Mouse (Mus musculus): ENCODE measurements around the gene Rpl22. TPM values are rescaled to one million over a fixed set of nuclear protein-coding genes. Genes with fewer than 3 reads are reported as not detected.
A peak's percentile ranks its signal among the peaks of the same experiment; 100 is the strongest.

Rpl22 gene
- polyA plus RNA-seq, 1 experiment from 2014 or later, result 276 TPM

DNA sequence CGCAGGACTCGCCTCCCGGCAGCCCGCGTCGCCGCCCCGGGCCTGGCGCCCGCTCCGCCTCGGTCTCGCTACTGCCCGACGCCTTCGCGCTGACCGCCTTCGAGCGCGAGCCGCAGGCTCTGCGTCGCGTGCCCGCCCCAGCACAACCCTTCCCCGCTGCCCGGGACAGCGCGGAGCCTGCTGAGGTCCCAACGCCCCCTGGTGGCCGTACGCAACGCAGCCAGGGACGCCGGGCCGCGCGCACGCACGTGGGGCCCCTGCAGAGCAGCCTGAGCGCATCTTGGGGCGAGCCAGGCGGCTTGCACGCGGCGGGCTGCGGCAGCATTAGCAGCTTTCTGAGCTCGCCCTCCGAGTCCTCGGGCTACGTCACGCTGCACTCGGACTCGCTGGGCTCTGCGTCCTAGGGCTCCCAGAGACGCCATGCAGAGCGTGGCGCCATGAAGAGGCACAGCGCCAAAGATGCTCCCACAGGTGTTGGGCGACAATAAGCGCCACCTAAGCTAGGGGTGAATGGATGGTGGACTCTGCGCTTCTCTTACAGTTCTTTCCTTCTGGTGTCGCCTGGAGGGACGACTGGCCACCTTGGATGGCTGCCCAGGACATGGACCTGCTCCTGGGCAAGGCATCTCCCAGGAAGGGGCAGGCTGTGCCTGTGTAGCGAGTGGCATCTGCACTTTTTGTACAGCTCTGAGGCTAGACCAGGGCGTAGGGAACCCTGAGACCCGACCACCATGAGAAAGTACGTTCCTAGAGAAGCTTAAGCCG, 42.2 kb upstream of the Rpl22 start:
- 5% methylated on average over 68 of the region's 70 CpGs for WGBS
- ATAC-seq (ENCODE audit: insufficient number of reproducible peaks, insufficient read depth, low FRiP score, low read depth), result peak; percentile 59
- H3K9me3 ChIP-seq (ENCODE audit: control insufficient read depth, low read length), result no peaks in the 10 kb centered on the region
- H3K4me1 ChIP-seq (ENCODE audit: control insufficient read depth in 2 of 2, insufficient read depth in 2 of 2, low read length in 2 of 2), result peaks cover 4 to 15% of the 10 kb centered on the region in 2 experiments; a peak in 3 of 4 replicates
- H3K4me3 ChIP-seq (ENCODE audit: control insufficient read depth in 1 of 2, insufficient read depth in 1 of 2, low read depth in 1 of 2, low read length in 2 of 2), result peak overlapping the region; percentile 10 to 27
- H3K36me3 ChIP-seq (ENCODE audit: control insufficient read depth, insufficient read depth, low read length), result peaks cover 23% of the 10 kb centered on the region
- H3K27ac ChIP-seq (replicated peaks in 1 of 2; ENCODE audit: control insufficient read depth in 1 of 2, insufficient read depth in 1 of 2, low read depth in 2 of 2, low read length in 2 of 2), result no peak overlapping the region
- peak overlapping the region; percentile 46; the same call in 1 of the 2 replicates for H3K9ac ChIP-seq (ENCODE audit: low read length)
- peak overlapping the region; percentile 58 for H3K4me2 ChIP-seq (ENCODE audit: low read length)
- H3K27me3 ChIP-seq (ENCODE audit: control insufficient read depth, insufficient read depth, low read length), result peaks cover 84% of the 10 kb centered on the region

DNA sequence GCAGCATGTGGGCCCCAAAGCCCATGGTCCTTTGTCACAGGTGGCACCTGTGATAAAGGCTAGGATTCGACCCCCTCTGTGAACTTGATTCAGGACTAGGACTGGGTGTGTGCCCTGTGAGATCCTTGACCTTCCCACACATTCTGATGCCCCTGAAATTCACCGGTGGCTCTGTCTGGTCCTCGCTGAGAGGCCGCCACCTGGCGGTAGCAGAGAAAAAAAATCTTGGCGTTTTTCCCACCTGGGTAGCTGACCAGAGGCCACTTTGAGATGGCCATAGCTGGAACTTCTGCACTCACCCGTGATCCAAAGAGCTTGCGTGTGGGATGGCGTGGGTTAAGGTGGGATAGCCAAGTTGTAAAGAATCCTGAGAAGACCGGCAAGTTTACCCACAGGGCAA, 40.0 kb upstream of the Rpl22 start:
- Histone ChIP-seq H3K36me3 (ENCODE audit: control insufficient read depth, insufficient read depth, low read length) (peaks cover 14% of the 10 kb centered on the region), H3K4me3 (ENCODE audit: control insufficient read depth in 1 of 2, insufficient read depth in 1 of 2, low read depth in 1 of 2, low read length in 2 of 2) (no peak overlapping the region), H3K9ac (ENCODE audit: low read length) (no peak overlapping the region), H3K27me3 (ENCODE audit: control insufficient read depth, insufficient read depth, low read length) (peaks cover 89% of the 10 kb centered on the region), H3K4me1 (ENCODE audit: control insufficient read depth in 2 of 2, insufficient read depth in 2 of 2, low read length in 2 of 2) (peaks cover 4 to 19% of the 10 kb centered on the region in 2 experiments; a peak in 3 of 4 replicates), H3K9me3 (ENCODE audit: control insufficient read depth, low read length) (no peaks in the 10 kb centered on the region), H3K4me2 (ENCODE audit: low read length) (no peak overlapping the region), H3K27ac (replicated peaks in 1 of 2; ENCODE audit: control insufficient read depth in 1 of 2, insufficient read depth in 1 of 2, low read depth in 2 of 2, low read length in 2 of 2) (no peak overlapping the region)
- 3% methylated on average over 10 of the region's 10 CpGs for WGBS
- ATAC-seq (ENCODE audit: insufficient number of reproducible peaks, insufficient read depth, low FRiP score, low read depth), result no peak

DNA sequence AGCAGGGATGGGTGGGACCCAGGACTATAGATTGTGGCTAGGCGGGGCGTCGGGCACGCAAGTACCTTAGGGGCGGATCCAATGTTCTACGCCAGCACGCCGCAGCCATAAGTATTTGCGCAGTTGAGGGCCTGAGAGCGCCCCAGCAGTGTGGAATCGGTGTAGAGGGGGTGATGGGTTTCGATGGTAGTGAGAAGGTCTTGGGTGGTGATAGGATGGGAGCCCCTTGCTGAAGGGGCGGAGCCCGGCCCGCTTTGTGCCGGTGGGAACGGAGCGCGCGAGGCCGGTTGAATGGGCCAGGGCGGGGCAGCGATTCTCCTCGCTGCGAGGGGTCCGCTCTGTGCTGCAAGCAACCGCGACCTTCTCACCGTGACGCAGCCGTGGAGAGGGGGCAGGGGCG, 39.4 kb upstream of the Rpl22 start:
- H3K27me3 ChIP-seq (ENCODE audit: control insufficient read depth, insufficient read depth, low read length), result peaks cover 89% of the 10 kb centered on the region
- no peaks in the 10 kb centered on the region for H3K9me3 ChIP-seq (ENCODE audit: control insufficient read depth, low read length)
- ATAC-seq (ENCODE audit: insufficient number of reproducible peaks, insufficient read depth, low FRiP score, low read depth), result no peak
- 6% methylated on average over 32 of the region's 32 CpGs for WGBS
- H3K9ac ChIP-seq (ENCODE audit: low read length), result no peak overlapping the region
- peaks cover 8% of the 10 kb centered on the region; the same call in 1 of the 2 replicates for H3K36me3 ChIP-seq (ENCODE audit: control insufficient read depth, insufficient read depth, low read length)
- H3K4me2 ChIP-seq (ENCODE audit: low read length), result no peak overlapping the region
- H3K4me3 ChIP-seq (ENCODE audit: control insufficient read depth in 1 of 2, insufficient read depth in 1 of 2, low read depth in 1 of 2, low read length in 2 of 2), result no peak overlapping the region
- H3K27ac ChIP-seq (replicated peaks in 1 of 2; ENCODE audit: control insufficient read depth in 1 of 2, insufficient read depth in 1 of 2, low read depth in 2 of 2, low read length in 2 of 2), result no peak overlapping the region
- H3K4me1 ChIP-seq (ENCODE audit: control insufficient read depth in 2 of 2, insufficient read depth in 2 of 2, low read length in 2 of 2), result peaks cover 4 to 19% of the 10 kb centered on the region in 2 experiments; a peak in 3 of 4 replicates

DNA sequence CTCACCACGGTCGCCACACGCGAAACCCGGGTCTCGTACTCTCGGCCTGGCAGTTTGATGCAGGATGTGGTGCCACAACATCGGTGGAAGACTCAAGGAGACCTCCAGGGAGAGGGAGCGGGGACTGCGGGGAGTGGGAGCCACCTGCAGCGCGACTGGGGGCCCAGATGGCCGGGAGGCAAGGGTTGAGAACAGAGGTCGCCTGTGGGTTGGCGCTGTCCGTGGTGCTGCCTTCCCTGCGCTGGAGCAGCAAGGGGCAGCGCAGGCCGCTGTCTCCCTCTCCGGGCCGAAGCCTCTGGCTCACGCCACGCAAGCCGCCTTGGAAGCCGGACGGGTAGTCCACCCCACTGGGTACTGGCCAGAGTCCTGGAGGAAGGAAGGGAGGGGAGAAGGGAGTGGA, 38.7 kb upstream of the Rpl22 start:
- no peak overlapping the region for H3K4me2 ChIP-seq (ENCODE audit: low read length)
- peaks cover 5% of the 10 kb centered on the region; the same call in 1 of the 2 replicates for H3K36me3 ChIP-seq (ENCODE audit: control insufficient read depth, insufficient read depth, low read length)
- no peak overlapping the region for H3K4me3 ChIP-seq (ENCODE audit: control insufficient read depth in 1 of 2, insufficient read depth in 1 of 2, low read depth in 1 of 2, low read length in 2 of 2)
- H3K4me1 ChIP-seq (ENCODE audit: control insufficient read depth in 2 of 2, insufficient read depth in 2 of 2, low read length in 2 of 2), result peaks cover 4 to 19% of the 10 kb centered on the region in 2 experiments; a peak in 3 of 4 replicates
- no peak for ATAC-seq (ENCODE audit: insufficient number of reproducible peaks, insufficient read depth, low FRiP score, low read depth)
- H3K27me3 ChIP-seq (ENCODE audit: control insufficient read depth, insufficient read depth, low read length), result peaks cover 89% of the 10 kb centered on the region
- H3K9ac ChIP-seq (ENCODE audit: low read length), result no peak overlapping the region
- H3K27ac ChIP-seq (replicated peaks in 1 of 2; ENCODE audit: control insufficient read depth in 1 of 2, insufficient read depth in 1 of 2, low read depth in 2 of 2, low read length in 2 of 2), result no peak overlapping the region
- WGBS, result 7% methylated on average over 26 of the region's 26 CpGs
- no peaks in the 10 kb centered on the region for H3K9me3 ChIP-seq (ENCODE audit: control insufficient read depth, low read length)

DNA sequence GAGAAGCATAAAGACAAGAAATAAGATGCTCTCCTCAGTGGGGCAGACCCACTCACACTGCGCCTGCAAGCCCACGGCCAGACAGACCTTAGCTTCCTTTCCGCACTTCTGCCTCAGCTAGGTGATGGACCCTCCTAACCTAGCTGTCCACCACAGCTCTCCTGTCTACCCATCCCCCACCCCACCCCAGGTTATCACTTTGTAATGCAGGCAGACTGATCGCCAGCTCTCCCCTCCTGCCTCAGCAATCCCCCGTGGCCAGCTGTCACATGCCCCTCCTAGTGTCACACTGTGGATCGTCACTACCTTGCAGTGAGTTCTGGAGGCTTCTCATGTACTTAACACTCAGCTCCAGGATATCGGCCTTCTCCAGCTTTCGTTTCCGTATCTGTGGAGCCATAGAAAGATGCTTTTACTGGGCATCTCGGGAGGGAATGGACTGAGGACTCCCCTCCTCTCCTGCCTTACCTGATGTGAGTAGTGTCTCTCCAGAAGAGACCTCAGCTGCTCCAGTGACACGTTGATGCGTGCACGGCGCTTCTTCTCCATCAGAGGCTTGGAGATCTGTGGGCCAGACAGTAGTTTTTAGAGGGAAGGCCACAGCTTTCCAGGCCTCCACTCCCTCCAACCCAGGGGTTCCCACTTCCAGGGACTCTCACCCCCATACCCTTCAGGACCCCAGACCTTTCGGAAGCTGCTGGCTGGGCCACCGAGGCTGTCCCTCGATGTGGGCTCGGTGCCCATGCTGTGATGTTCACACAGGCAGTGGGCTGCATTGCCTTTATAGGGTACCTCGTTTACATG, 38.0 kb upstream of the Rpl22 start:
- Histone ChIP-seq H3K4me1 (ENCODE audit: control insufficient read depth in 2 of 2, insufficient read depth in 2 of 2, low read length in 2 of 2) (peaks cover 4 to 19% of the 10 kb centered on the region in 2 experiments; a peak in 3 of 4 replicates), H3K27ac (replicated peaks in 1 of 2; ENCODE audit: control insufficient read depth in 1 of 2, insufficient read depth in 1 of 2, low read depth in 2 of 2, low read length in 2 of 2) (no peak overlapping the region), H3K4me3 (ENCODE audit: control insufficient read depth in 1 of 2, insufficient read depth in 1 of 2, low read depth in 1 of 2, low read length in 2 of 2) (no peak overlapping the region), H3K9me3 (ENCODE audit: control insufficient read depth, low read length) (no peaks in the 10 kb centered on the region), H3K4me2 (ENCODE audit: low read length) (no peak overlapping the region), H3K36me3 (ENCODE audit: control insufficient read depth, insufficient read depth, low read length) (peaks cover 5% of the 10 kb centered on the region; the same call in 1 of the 2 replicates), H3K9ac (ENCODE audit: low read length) (no peak overlapping the region), H3K27me3 (ENCODE audit: control insufficient read depth, insufficient read depth, low read length) (peaks cover 89% of the 10 kb centered on the region)
- WGBS, result 20% methylated on average over 19 of the region's 19 CpGs
- no peak for ATAC-seq (ENCODE audit: insufficient number of reproducible peaks, insufficient read depth, low FRiP score, low read depth)

DNA sequence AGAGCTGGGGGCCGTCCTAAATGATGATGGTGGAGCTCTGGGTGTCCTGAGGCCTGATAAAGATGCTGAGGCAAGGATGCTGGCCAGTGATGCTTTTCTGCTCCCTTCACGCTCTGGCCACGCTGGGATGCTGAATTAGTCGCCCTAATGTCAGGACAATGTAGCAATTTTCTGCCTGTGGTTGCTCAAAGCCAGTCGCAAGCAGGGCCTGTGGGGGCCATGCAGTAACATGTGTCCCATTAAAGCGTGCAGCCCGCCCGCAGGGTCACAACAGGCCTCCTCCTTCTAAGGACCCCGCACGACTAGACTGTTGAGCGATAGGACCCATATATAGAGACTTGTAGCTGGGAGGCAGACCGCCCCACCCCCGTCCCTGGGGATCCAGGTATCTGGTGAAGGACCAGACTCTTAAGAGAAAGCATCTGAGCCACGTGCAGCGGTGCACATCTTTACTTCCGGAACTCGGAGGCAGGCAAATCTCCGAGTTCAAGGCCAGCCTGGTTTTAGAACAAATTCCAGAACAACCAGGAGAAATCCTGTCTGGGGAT, 37.1 kb upstream of the Rpl22 start:
- no peak overlapping the region for H3K9ac ChIP-seq (ENCODE audit: low read length)
- no peak for ATAC-seq (ENCODE audit: insufficient number of reproducible peaks, insufficient read depth, low FRiP score, low read depth)
- peaks cover 0 to 9% of the 10 kb centered on the region in 2 experiments; a peak in 3 of 4 replicates for H3K4me1 ChIP-seq (ENCODE audit: control insufficient read depth in 2 of 2, insufficient read depth in 2 of 2, low read length in 2 of 2)
- peaks cover 5% of the 10 kb centered on the region; the same call in 1 of the 2 replicates for H3K36me3 ChIP-seq (ENCODE audit: control insufficient read depth, insufficient read depth, low read length)
- 57% methylated on average over 18 of the region's 18 CpGs for WGBS
- H3K27me3 ChIP-seq (ENCODE audit: control insufficient read depth, insufficient read depth, low read length), result peaks cover 91% of the 10 kb centered on the region
- no peak overlapping the region for H3K4me2 ChIP-seq (ENCODE audit: low read length)
- H3K27ac ChIP-seq (replicated peaks in 1 of 2; ENCODE audit: control insufficient read depth in 1 of 2, insufficient read depth in 1 of 2, low read depth in 2 of 2, low read length in 2 of 2), result no peak overlapping the region
- H3K4me3 ChIP-seq (ENCODE audit: control insufficient read depth in 1 of 2, insufficient read depth in 1 of 2, low read depth in 1 of 2, low read length in 2 of 2), result no peak overlapping the region
- H3K9me3 ChIP-seq (ENCODE audit: control insufficient read depth, low read length), result no peaks in the 10 kb centered on the region

DNA sequence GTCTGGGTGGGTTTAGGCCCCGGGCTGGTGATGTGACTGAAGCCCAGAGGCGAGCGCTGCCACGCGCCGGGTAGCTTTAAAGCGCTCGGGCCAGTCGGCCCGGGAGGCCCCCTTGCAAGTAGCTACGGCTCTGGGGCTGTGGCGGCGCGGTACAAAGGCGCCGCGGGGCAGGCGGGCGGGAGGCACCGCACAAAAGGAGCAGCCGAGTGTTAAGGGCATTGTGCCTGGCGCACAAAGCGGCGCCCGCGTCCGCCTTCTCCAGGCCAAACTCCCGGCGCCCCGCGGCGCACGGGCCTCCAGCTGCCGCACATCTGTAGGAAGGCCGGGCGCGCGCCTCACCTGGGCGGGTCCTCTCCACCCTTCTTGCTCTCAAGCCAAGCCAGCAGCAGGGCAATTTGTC, 35.2 kb upstream of the Rpl22 start:
- Histone ChIP-seq H3K27ac (replicated peaks in 1 of 2; ENCODE audit: control insufficient read depth in 1 of 2, insufficient read depth in 1 of 2, low read depth in 2 of 2, low read length in 2 of 2) (no peak overlapping the region), H3K9me3 (ENCODE audit: control insufficient read depth, low read length) (no peaks in the 10 kb centered on the region), H3K36me3 (ENCODE audit: control insufficient read depth, insufficient read depth, low read length) (no peaks in the 10 kb centered on the region), H3K9ac (ENCODE audit: low read length) (no peak overlapping the region), H3K4me3 (ENCODE audit: control insufficient read depth in 1 of 2, insufficient read depth in 1 of 2, low read depth in 1 of 2, low read length in 2 of 2) (peak overlapping the region in 1 of 2 experiments; percentile 21; a peak in 2 of 4 replicates), H3K4me1 (ENCODE audit: control insufficient read depth in 2 of 2, insufficient read depth in 2 of 2, low read length in 2 of 2) (peaks cover 1 to 9% of the 10 kb centered on the region in 2 experiments), H3K4me2 (ENCODE audit: low read length) (peak overlapping the region; percentile 29), H3K27me3 (ENCODE audit: control insufficient read depth, insufficient read depth, low read length) (peaks cover 76% of the 10 kb centered on the region)
- under 1% methylated on average over 39 of the region's 39 CpGs for WGBS
- ATAC-seq (ENCODE audit: insufficient number of reproducible peaks, insufficient read depth, low FRiP score, low read depth), result no peak

Measured in heart, embryonic 14.5 days (tissue).